Mouse (Mus musculus): ENCODE measurements around the gene C130026I21Rik.
"Not testable (repeated sequence)": the region's sequence is repeated elsewhere in the genome, so short reads cannot be mapped to it uniquely, and the experiment has no call there.

DNA sequence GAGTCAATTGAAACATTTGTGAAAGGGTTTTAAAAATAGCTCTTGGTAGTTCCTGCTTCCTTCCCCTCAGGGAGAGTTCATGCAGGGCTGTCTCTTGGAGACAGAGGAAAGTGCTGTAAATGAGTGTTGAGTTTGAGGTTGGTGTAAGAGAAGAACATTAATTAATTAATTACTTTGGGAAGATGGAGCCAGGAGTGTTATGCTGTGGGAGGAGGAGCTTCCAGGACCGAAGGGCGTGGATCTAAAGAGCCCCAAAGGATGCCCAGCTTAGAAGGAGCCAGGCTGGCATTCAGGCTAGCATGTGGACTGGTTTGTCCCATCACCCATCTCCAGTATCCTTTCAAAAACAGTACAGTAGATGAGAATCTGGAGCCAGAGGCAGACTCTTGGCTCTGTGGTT lies 277.1 kb downstream of the C130026I21Rik start:
- TF ChIP-seq EP300, CTCF (IDR thresholded peaks at IDR 0.05; ENCODE audit: low read depth): not testable (repeated sequence)
